Mouse (Mus musculus) forebrain, embryonic 16.5 days (tissue): ENCODE results near the gene Mat1a. TPM values are rescaled to one million over a fixed set of nuclear protein-coding genes. Genes with fewer than 3 reads are reported as not detected.

Source experiments
- ATAC-seq: fragments of 200-750 bp; cut with Nextera tagmentation; 2 replicates; pipeline ENCODE4 v1.8.0; 2017; ENCODE audit warnings: mild to moderate bottlenecking, moderate library complexity
- H3K27ac ChIP-seq: fragments of 300-500 bp; sonication (generic); 2 replicates; pipeline ENCODE4 v1.5.1; 2014; ENCODE audit warnings: low read length, control low read depth
- H3K27me3 ChIP-seq: fragments of 300-500 bp; sonication (generic); replicated peaks from 2 replicates; pipeline ENCODE4 v1.6.1; 2014; ENCODE audit warnings: low read length; ENCODE audit not compliant: control insufficient read depth, insufficient read depth
- H3K36me3 ChIP-seq: fragments of 300-500 bp; sonication (generic); 2 replicates; pipeline ENCODE4 v1.6.1; 2014; ENCODE audit not compliant: control insufficient read depth, insufficient read depth
- H3K4me1 ChIP-seq: fragments of 300-500 bp; sonication (generic); replicated peaks from 2 replicates; pipeline ENCODE4 v1.6.1; 2014; ENCODE audit warnings: low read length; ENCODE audit not compliant: control insufficient read depth, insufficient read depth
- H3K4me2 ChIP-seq: fragments of 300-500 bp; sonication (generic); 2 replicates; pipeline ENCODE4 v1.6.1; 2014; ENCODE audit warnings: mild to moderate bottlenecking, low read length, control low read depth
- H3K4me3 ChIP-seq: fragments of 300-500 bp; sonication (generic); replicated peaks from 2 replicates; pipeline ENCODE4 v1.5.1; 2014; ENCODE audit warnings: mild to moderate bottlenecking, low read length, control low read depth
- H3K9ac ChIP-seq: fragments of 300-500 bp; sonication (generic); replicated peaks from 2 replicates; pipeline ENCODE4 v1.6.1; 2014; ENCODE audit warnings: low read depth, low read length, control low read depth
- H3K9me3 ChIP-seq: fragments of 300-500 bp; sonication (generic); 2 replicates; pipeline ENCODE4 v1.6.1; 2016; ENCODE audit warnings: low read length; ENCODE audit not compliant: control insufficient read depth
- WGBS: fragments of 180-500 bp; shearing (Covaris S2); extraction: QIAGEN DNeasy Blood & Tissue Kit; methylation state at CpG from one replicate; pipeline ENCODE4 v1.1.7; 2014; 5-methylcytosine and 5-hydroxymethylcytosine counted together
- polyA plus RNA-seq: library from polyadenylated mRNA; unstranded; fragments of >200 nt; fragmentation: Nextera tagmentation; extraction: Ambion mirVana; gene quantifications from 2 replicates; pipeline ENCODE4 v1.2.1, GENCODE M21; 2015

Mat1a gene
- not detected in 2 replicates for polyA plus RNA-seq

DNA sequence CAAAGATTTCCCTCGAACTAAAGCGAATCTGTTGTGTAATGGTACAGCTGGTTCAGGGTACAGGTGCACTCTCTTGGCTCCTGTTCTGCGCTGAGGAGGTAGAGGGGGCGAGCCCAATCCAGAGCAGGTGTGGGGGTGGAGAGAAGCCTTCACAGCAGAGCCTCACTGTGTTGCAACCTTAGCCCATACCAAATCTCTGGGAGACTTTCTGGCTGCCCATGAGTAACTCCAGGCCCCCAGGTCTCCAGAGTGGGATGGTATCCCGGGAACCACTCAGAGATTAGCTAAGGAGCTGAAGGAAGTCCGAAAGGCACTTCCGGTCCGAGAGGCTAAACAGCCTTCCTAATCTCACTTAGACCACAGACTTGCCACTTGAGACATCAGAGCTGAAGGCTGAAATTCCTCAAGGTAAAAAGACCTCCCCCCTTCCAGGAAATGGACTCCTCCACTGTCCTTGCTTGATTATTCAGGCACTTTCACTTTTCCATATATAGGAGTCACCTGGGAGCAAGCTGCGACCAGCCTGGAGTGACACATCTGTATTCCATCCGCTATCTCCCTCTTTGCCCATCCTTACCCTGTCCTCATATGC lies at the start of gene Mat1a:
TSS of gene Mat1a (plus strand) at position 183 of the 592 bp plus-strand sequence.
- ATAC-seq = no peak
- 74% methylated on average over 10 of the region's 10 CpGs for WGBS
- Histone ChIP-seq H3K9ac (no peak within 1 kb of the TSS), H3K27me3 (no peaks in the 10 kb centered on the region), H3K27ac (no peak within 1 kb of the TSS), H3K4me1 (no peaks in the 10 kb centered on the region), H3K36me3 (no peaks in the 10 kb centered on the region), H3K9me3 (no peaks in the 10 kb centered on the region), H3K4me2 (no peak within 1 kb of the TSS), H3K4me3 (no peak within 1 kb of the TSS)

DNA sequence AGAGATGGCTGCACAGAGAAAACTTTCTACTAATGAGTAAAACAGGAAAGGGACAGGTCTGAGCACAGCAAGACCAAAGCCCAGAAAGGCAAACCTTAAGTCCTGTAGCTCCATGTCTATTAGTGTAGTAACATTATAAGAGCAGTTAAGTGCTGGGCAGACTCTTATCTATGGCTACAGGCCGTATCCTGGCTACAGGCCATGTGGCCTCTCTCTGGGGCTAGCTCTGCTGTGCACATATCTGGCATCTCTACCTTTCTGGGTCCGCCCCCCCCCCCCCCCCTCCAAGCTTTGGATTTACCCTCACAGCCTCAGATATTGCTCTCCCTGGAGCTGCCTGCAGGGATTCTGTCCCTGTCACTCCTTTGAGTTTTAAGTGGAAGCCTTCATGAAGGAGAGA lies 39.7 kb upstream of the Mat1a start:
- Histone ChIP-seq H3K9me3 (no peaks in the 10 kb centered on the region), H3K4me2 (no peak overlapping the region), H3K27me3 (no peaks in the 10 kb centered on the region), H3K9ac (no peak overlapping the region), H3K4me1 (no peaks in the 10 kb centered on the region), H3K36me3 (no peaks in the 10 kb centered on the region), H3K27ac (no peak overlapping the region), H3K4me3 (no peak overlapping the region)
- no peak for ATAC-seq
- WGBS = 82% methylated on average over 2 of the region's 2 CpGs

DNA sequence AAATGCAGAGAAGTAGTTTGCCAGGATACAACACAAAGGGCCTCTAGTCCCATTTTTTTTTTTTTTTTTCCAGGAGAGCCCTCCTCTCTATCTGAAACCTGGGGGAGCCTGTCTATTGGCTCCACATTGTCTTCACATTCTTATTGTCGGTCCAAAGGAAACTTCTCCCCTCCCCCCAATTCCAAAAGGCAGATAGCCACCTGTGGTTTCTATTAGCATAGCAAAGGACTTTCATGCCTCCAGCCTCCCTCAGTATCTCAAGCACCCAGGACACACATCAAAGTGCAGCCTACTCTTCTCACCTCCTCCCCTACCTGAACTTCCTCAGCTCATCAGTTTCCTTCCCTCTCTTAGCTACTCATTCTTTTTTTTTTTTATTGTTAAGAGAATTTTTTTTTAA lies 38.4 kb upstream of the Mat1a start:
- Histone ChIP-seq H3K4me1 (no peaks in the 10 kb centered on the region), H3K36me3 (no peaks in the 10 kb centered on the region), H3K27ac (no peak overlapping the region), H3K4me2 (no peak overlapping the region), H3K4me3 (no peak overlapping the region), H3K27me3 (no peaks in the 10 kb centered on the region), H3K9ac (no peak overlapping the region), H3K9me3 (no peaks in the 10 kb centered on the region)
- WGBS = 7% methylated on average over 1 of the region's 1 CpGs
- ATAC-seq = no peak

DNA sequence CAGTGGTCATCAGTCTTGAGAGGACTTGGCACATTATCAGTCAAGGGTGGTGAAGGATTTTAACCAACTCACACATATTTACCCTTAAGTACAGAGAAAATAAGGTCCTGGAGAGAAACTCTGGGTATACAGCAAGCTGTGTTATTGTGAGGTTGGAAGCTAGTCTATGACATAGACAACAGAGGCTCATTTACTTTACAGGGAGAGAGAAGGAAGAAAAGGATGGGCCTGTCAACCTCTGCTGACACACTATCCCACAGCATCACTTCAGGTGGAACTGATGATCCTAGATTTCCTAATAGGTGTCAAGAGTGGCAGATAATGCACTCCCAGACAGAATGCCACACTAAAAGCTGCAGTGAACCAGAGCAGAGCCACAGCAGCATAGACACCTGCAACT lies 35.7 kb upstream of the Mat1a start, which contains the start of gene Dydc2:
TSS of gene Dydc2 (minus strand) at position 101 of the 400 bp plus-strand sequence.
- Histone ChIP-seq H3K27me3 (no peaks in the 10 kb centered on the region), H3K4me2 (no peak within 1 kb of the TSS), H3K9me3 (no peaks in the 10 kb centered on the region), H3K36me3 (no peaks in the 10 kb centered on the region), H3K4me1 (peaks cover 8% of the 10 kb centered on the region), H3K27ac (no peak within 1 kb of the TSS), H3K9ac (no peak within 1 kb of the TSS), H3K4me3 (no peak within 1 kb of the TSS)
- ATAC-seq = no peak

DNA sequence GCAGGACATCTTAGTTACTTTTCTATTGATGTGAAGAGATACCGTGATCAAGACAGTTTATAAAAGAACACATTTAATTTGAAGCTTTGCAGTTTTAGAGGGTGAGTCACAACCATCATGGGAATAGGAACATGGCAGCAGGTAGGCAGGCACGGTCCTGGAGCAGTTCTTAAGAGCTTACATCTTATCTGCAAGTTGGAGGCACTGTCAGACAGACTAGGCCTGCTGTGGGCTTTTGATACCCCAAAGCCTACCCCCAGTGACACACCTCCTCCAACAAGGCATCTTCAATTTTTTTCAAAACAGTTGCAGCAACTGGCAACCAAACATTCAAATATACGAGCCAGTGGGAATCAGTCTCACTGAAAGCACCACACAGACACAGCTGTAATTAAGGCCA lies 34.5 kb upstream of the Mat1a start:
- H3K4me2 ChIP-seq = no peak overlapping the region
- peaks cover 8% of the 10 kb centered on the region for H3K4me1 ChIP-seq
- H3K27ac ChIP-seq = no peak overlapping the region
- H3K9ac ChIP-seq = no peak overlapping the region
- no peak for ATAC-seq
- H3K4me3 ChIP-seq = no peak overlapping the region
- H3K9me3 ChIP-seq = no peaks in the 10 kb centered on the region
- H3K27me3 ChIP-seq = no peaks in the 10 kb centered on the region
- 74% methylated on average over 3 of the region's 3 CpGs for WGBS
- no peaks in the 10 kb centered on the region for H3K36me3 ChIP-seq

DNA sequence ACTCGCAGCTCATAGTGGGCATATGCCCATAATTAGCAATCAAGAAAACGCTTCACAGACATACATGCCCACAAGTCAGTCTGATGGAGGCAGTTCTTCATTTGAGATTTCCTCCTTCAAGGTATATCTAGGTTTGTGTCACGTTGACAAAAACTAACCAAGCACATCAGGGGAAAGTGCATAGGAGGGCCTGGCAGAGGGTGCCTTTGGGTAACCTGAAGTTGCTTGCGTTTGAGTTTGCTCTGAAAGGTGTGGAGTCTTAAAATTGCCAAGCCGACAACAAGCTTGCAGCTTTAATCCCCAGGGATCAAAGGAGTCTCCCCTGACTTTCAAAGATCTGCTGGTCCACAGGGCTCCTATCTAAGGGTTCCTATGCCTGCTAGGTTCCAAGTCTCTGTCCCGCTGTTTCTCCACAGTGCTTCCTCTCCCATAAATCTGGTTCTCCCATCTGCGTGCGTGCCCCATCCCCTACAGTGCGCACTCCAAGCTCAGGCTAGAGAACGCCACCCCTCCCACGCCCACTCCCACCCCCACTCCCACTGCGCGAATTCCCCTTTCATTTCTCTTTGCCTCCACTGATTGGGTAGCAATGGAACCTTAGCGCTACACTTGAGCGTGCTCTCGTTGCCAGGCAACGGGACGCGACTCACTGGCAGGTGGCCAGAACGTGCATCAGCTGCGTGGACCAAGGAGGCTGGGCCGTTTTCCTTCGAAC lies 32.4 kb upstream of the Mat1a start, which contains the start of gene Dydc1:
TSS of gene Dydc1 (plus strand) at position 683 of the 715 bp plus-strand sequence.
- H3K27me3 ChIP-seq = no peaks in the 10 kb centered on the region
- no peaks in the 10 kb centered on the region for H3K36me3 ChIP-seq
- WGBS = 10% methylated on average over 23 of the region's 23 CpGs
- no peak within 1 kb of the TSS for H3K27ac ChIP-seq
- H3K4me3 ChIP-seq = peak within 1 kb of the TSS; percentile 47
- H3K4me1 ChIP-seq = peaks cover 8% of the 10 kb centered on the region
- peak within 1 kb of the TSS; percentile 40 for H3K9ac ChIP-seq
- peak within 1 kb of the TSS; percentile 63 for H3K4me2 ChIP-seq
- ATAC-seq = peak; percentile 99
- no peaks in the 10 kb centered on the region for H3K9me3 ChIP-seq

DNA sequence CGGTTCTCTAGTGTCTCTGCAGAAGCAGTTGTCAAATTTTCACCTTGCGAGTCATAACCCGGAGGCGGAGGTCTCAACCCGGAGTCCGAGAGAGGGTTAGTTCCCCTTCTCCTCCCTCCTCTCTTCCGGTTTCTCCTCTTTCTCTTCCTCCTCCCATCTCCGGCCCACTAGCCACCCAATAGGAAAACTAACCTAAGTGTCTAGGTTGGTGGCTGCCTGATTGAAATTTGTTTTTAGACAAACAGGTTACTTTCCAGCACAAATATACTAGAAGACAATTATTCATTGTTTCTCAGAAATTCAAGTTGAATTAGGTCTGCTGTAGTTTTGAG lies 31.9 kb upstream of the Mat1a start:
- H3K36me3 ChIP-seq = no peaks in the 10 kb centered on the region
- H3K9ac ChIP-seq = peak overlapping the region; percentile 40
- no peaks in the 10 kb centered on the region for H3K9me3 ChIP-seq
- H3K4me3 ChIP-seq = peak overlapping the region; percentile 47
- peak overlapping the region; percentile 63 for H3K4me2 ChIP-seq
- WGBS = 0% methylated on average over 8 of the region's 8 CpGs
- H3K27me3 ChIP-seq = no peaks in the 10 kb centered on the region
- no peak overlapping the region for H3K27ac ChIP-seq
- peaks cover 8% of the 10 kb centered on the region for H3K4me1 ChIP-seq
- no peak for ATAC-seq

DNA sequence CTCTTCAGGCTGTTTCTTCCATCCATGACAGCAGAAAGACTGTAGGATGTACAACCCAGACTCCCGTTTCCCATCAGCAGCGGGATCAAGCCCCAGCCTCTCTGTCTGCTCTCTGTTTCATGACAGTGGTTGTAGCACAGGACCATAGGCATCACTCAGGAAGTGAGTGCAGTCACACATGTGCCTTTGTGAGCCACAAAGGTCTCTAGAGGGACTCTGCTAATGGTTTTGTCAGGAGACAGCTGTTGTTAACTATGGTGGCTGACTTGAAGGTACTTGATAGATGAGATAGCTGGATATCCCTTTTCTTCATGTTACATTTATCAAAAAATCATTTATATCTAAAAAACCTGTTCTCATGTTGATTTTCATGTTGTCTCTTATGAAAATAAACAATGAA lies 22.4 kb upstream of the Mat1a start:
- no peak for ATAC-seq
- Histone ChIP-seq H3K4me3 (no peak overlapping the region), H3K27ac (no peak overlapping the region), H3K9me3 (no peaks in the 10 kb centered on the region), H3K4me1 (no peaks in the 10 kb centered on the region), H3K36me3 (no peaks in the 10 kb centered on the region), H3K9ac (no peak overlapping the region), H3K27me3 (no peaks in the 10 kb centered on the region), H3K4me2 (no peak overlapping the region)
- 89% methylated on average over 2 of the region's 2 CpGs for WGBS

DNA sequence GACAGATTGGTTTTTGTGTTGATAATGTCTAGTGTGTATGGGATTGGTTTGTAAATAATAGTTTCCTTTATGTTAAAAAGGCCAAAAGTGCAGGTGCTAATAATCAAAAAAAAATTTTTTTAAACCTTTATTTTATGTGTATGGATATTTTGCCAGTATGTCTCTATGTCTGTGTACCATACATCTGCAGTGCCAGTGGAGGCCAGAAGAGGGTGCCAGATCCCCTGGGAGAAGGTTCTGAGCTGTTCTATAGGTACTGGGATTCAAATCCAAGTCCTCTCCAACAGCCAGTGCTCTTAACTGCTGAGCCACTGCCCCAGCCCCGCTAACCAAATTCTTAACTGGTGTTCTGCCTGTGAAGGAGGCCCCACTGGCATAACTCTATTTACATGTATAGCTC lies 17.3 kb upstream of the Mat1a start:
- Histone ChIP-seq H3K4me2 (no peak overlapping the region), H3K9me3 (no peaks in the 10 kb centered on the region), H3K9ac (no peak overlapping the region), H3K4me1 (no peaks in the 10 kb centered on the region), H3K27me3 (no peaks in the 10 kb centered on the region), H3K27ac (no peak overlapping the region), H3K36me3 (no peaks in the 10 kb centered on the region), H3K4me3 (no peak overlapping the region)
- WGBS = 82% methylated on average over 1 of the region's 1 CpGs
- no peak for ATAC-seq
